Mouse (Mus musculus): ENCODE results near the gene Prkce.
A peak's percentile ranks its signal among the peaks of the same experiment; 100 is the strongest.

Gene Prkce

DNA sequence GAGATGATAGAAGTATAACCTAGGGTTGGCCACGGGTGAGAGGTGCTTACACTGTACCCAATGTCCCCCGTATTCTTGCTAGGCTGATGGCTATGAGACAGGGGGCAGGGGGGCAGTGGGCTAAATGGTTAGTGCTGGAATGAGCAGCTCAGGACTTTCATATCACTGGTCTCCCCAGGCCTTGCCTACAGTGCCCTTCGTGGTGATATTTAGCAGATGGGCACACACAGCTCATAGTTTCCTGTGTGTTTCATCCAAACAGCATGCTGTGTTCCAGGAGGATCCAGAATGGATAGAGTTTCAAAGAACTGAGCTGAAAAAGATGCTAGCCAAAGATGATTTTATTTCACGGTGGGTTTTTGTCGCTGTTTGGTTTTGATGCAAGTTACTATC is 241.0 kb downstream of the Prkce start:
- no peak for DNase-seq (ENCODE audit: low spot score in 2 of 2)

DNA sequence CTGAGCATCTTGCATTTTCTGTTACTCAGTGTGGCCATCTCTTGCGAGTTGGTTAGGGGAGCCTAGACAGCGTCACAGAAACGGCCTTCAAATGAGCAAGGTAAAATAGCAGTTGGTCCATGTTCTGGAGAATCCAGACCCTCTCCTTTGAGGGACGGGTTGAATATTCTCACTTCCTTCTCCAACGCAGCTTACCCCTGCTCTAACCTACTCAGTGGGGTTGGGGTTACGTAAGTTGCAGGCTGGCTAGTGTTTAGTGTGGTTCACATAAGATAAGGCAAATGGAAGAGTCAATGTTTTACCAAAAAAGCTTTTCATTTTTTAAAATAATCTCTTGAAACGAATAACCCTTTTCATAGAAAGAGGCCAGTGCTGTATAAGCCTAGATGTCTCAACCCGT is 241.9 kb downstream of the Prkce start:
- no peak for DNase-seq (ENCODE audit: low spot score in 2 of 2)

DNA sequence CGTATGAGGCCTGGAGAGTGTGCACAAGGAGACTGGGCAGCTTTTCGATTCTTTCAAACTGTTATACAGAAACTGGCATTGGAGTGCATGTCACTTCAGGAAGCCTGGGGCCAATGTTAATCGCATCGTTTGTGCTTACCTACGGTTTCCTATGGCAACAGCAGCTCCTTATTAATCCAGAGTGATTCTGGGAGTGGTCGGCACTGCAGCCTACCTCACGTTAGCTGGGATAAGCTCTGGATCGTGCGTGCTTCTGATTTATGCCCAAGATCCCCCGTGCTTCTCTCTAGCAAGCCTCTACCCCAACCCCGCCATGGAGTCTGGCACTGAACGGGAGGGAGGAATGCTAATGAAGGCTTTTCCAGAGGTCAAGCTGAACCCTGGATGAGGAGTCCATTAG is 242.9 kb downstream of the Prkce start:
- DNase-seq (ENCODE audit: low spot score in 2 of 2) = no peak

DNA sequence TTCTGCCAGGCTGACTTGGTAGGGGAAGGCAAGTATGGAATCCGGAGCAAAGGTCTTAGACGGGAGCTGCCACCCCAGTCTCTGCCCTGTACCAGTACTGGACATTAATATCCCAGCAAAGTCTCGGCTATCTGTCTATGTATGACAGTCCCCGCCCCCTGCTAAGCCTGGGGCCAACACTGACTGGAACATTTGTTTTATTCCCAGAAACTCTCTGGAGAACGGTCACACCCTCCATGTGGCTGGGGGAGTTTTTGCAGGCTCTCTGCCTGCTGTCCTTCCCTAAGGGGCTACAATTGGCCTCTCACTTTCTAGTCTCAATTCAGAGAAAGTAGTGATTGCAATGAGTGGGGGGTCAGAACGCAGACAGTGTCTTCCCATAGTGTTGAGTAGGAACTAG is 244.6 kb downstream of the Prkce start:
- no peak for DNase-seq (ENCODE audit: low spot score in 2 of 2)

DNA sequence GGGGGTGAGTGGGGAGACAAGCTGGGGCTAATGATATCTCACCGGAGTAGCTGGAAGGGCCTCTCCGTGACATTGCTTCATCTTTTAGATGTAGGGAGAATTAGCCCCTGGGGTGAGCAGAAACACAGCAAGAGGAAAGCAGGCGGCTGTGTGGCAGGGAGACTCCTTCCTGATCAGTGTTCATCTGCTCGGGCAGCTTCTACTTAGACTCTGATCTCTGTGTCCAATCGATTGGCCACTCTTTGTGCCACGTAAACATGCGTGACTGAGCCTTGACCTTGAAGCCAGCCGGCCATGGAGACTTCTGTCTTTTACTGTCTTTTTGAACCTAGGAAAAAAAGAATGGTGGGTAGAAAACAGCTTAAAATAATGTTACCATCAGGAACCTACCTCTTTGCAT is 247.0 kb downstream of the Prkce start:
- no peak for DNase-seq (ENCODE audit: low spot score in 2 of 2)

DNA sequence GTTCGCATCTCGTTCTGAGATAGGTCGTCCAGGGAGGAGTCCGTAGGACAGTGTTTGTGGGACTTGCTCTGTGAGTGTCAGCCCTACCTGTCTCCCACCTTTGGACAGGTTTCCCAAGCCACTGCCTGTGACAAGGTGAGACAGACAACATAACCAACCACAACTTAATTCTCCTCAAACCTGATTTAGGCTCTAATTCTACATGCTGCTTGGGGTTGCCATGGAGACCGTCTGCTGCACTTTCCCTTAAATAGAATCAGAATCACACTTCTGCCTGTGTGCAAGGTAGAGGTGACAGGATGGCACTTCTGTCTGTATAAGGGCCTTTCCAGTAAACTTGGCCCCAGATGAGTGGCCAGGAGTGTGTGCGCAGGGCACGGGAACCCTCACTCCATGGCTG is 248.4 kb downstream of the Prkce start:
- DNase-seq (ENCODE audit: low spot score in 2 of 2) = peak; percentile 64 to 83

DNA sequence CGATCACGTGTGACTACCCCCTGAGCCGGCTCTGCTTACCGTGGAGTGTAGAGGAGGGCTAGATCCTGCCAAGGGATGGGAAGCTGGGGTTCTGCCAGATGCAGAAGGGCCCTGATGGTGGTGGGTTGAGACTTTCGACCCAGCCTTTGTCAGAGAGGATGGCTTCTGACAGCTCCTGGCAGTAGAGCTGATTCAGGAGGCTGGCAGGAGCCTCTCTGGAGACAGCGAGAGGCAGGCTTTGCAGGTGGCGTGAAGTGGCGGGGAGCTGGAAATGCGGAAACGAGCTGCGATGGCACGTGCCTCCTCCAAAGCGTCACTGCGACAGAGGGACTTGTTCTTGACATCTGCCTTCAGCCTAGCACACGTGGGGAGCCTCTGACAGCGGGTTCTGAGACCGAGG is 250.7 kb downstream of the Prkce start:
- peak in 1 of 2 experiments; percentile 44 for DNase-seq (ENCODE audit: low spot score in 2 of 2)

DNA sequence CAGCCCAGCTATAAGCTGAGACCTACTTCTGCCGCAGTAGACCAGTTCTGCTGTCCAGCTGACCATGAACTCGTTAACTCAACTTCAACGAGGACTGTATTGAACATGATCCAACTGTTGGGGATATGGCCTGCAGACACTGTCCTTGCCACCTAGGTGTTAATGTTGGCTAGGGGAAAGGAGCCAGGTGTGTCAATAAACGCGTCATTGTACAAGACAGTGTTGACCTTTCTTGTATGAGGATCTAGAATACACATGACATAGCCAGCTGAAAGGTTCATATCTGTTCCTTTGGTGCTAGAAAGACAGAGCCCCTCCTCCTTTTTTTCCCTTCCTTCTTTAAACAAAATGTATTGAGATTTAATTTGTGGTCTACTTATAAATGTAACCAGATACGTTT is 251.6 kb downstream of the Prkce start:
- DNase-seq (ENCODE audit: low spot score in 2 of 2) = no peak

DNA sequence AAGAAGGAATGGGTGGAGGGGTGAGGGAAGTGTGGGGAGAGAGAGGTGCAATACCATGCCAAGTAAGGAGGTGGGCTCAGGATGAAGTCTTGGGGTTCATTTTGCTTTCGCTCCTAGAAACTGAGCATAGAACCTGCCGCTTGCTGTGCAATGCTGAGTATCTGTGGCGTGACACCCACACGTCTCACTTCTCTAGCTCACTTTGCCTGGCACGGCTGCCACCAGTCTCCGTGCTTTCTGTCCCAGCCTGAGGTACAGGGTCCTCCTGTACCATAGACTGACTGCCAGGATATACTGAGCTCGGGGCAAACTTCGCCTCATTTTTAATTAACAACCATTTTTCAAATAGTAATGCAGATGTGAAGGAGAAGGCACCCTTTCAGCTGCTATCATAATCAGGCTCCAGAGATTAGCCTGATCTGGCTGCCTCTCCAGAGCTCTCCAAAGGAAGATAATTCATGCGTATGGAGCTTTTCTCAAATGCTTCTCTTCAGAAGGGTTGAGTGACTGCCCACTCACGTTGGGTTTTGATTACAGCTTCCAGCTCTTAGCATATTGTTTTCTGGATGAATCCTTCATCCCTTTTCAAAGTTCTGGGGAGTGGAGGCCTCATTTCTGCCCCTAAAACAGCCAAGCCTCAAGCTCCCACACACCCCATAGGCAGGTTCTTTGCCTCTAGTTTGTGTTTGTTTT is 253.2 kb downstream of the Prkce start:
- peak in 1 of 2 experiments; percentile 50 for DNase-seq (ENCODE audit: low spot score in 2 of 2)

DNA sequence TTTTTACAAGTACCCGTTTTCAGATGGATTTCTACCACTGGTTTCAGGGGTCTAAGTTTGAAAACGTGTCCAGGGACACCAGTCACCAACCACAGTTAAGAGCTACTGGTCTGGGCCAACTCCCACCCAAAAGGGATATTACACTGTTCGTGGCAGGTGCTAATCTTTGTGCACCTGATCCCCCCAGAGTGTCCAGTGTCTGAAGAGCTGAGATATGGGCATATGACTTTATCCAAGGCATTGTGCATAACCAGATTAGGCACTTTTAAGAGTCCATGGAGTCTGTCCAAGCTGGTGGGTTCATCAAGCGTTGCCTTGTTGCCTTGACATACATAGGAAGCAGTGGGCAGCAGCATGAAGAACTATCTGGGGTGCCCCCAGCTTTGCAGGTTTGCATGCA is 254.4 kb downstream of the Prkce start:
- DNase-seq (ENCODE audit: low spot score in 2 of 2) = no peak

DNA sequence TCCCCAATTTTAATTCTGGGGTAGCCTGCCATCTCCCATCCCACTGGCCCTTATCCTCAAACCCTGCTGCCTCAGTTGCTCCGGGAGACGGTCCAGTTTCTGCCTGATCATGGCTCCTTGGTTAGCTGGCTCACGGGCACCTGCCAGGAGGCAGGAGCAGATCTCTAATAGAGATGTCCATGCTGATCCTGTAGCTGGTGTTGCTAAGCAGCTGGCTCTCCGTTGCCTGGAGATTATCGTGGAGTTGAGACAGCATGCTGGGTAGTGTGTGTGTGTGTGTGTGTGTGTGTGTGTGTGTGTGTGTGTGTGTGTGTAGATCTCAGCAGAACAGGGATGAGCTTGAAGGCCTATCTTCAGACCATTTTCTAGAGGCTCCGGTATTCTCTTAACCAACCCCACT is 262.3 kb downstream of the Prkce start:
- no peak for DNase-seq (ENCODE audit: low spot score in 2 of 2)

DNA sequence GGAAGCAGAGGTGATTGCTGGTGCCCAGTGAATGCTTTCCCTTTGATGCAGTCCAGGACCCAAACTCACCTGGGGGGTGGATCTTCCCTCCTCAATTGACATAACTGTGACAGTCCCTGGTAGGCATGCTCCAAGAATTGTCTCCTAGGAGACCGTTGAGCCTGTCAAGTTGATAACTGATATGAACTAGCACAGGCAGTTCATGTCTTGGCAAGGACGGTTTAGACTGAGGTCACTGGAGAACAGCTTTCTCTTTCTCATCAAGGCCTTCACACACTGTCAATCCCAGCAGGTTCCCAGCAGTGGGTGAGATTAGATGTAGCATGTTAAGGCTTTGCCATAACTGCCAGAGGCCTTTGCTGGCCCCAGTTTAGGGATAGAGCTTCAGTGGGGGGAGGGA is 265.5 kb downstream of the Prkce start:
- DNase-seq (ENCODE audit: low spot score in 2 of 2) = no peak

DNA sequence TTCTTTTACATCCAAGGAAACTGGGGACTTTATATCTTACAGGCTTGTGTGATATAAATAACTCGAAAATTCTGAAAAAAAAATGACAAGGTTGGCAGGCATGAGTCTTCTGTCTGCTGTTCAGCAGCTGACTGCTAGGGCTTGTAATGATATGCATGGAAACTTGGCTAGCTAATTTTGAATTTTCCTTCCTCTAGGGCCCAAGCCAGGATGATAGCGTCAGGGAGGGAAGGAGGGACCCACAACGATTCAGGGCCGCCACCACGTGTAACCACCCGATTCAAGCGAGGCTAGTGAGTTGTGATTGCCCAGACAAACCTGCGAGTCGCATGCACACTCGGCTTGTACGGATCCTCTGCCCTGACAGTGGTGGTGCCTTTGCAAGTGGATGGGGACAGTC is 266.2 kb downstream of the Prkce start:
- DNase-seq (ENCODE audit: low spot score in 2 of 2) = peak in 1 of 2 experiments; percentile 37

DNA sequence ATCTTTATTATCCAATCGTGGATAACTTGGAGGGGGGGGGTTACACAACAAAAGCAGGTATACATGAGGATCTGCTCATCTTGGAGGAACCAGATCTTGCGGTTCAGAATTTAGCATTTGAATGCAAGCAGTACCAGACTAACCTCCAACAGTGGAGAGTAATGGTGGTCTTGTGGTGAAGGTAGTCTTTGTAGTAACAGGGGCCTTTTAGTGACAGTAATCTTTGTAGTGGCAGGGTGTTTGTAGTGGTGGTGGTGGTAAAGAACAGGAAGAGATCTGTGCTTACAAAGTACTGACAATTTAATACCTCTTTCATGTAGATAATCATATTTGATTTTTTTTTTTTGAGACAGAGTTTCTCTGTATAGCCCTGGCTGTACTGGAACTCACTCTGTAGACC is 267.2 kb downstream of the Prkce start:
- DNase-seq (ENCODE audit: low spot score in 2 of 2) = no peak

DNA sequence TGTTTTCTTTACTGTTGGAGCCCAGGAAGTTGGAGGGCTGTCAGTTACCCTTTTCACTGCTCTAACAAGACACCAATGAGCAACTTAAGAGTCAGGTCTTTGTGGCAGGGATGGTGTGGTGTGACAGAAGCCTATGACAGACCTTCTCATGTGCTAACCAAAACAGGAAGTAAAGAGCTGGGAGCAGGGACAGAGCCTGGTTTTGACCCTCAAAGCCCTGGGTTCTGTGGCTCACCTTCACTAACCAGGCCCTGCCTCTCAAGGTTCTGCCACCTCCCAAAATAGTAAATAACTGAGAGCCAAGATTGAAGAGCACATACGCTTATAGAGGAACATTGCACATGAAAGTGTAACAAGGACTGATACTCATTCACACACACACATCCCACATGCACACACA is 268.0 kb downstream of the Prkce start:
- no peak for DNase-seq (ENCODE audit: low spot score in 2 of 2)

DNA sequence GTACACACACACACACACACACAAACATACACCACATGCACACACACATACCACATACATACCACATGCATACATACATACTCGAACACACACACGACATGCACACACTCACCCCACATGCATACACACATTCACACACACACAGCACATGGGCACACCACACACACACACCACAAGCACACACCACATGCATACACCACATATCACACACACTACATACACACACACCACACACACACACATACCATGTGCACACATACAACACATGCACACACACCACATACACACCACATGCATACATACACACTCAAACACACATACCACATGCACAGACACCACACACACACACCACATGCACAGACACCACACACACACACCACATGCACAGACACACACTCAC is 268.4 kb downstream of the Prkce start:
- DNase-seq (ENCODE audit: low spot score in 2 of 2) = no peak

DNA sequence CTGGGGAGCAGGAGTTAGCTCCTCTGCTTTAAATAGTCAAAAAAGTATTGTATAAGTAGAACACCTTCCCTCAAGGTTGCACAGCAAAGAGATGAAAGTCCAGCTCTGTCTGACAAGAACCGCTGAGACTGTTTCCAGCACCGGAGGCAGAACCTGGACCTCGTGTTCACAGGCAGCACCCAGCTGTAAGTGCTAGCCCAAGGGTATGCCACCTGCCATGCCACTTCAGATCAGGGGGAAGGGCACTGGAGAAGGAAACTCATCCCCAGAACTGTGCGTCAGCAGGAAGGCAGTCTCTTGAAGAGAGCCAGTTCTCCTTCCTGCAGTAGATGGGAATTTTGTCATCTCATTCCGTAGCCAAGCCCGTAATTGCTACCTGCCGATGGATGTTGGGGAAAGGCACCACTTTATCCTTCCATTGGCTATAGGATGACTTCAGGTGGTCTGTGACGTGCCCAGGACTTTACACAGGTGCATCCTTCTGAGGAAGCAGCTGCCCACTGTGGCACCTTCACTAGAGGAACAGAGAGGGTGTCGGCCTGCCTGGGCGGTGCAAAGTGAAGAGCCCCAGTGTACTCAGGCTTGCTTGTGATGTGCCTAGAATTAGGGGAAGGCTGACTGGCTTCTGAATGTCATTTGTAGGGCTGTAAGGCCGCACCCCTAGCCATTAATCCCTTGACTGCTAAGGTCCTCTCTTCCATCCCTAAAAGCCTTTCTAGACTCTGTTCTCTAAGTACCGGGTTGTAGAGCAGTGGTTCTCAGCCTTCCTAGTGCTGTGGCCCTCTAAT is 269.2 kb downstream of the Prkce start:
- peak in 1 of 2 experiments; percentile 37 for DNase-seq (ENCODE audit: low spot score in 2 of 2)

DNA sequence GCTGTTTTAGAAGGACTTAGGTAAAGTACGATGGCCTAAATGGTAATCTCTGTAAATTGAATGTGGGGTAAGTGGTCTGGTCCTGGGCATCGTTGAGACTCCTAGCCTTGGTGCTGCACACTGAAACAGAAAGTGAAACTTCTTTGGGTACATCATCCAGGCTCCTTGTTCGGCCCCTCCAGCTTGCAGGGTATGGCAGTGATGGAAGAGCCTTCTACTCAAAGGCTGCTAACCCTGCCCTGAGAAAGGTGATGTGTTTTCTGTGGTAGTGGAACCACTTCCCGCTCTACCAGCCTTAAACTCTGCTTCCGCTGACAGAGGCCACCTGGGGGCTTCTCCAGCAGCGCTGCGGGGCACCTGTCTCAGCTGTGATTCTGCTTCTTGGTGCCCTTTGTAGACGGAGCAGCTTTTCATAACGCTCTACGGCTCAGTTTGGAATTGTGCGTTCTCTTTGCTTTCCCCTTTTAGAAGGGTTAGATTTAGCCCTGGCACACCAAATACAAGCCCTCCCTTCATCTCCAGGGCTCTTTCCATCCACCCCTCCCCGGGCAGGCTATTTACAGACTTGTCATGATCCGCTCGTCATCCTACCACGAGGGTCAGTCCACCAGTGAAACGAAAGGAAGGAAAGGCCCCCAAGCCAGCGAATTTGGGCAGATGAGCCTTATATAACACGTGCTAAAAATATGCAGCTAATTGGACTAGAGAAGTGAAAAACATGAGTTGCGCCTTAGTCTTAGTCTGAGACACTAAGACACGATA is 270.1 kb downstream of the Prkce start:
- DNase-seq (ENCODE audit: low spot score in 2 of 2) = peak; percentile 71 to 75

DNA sequence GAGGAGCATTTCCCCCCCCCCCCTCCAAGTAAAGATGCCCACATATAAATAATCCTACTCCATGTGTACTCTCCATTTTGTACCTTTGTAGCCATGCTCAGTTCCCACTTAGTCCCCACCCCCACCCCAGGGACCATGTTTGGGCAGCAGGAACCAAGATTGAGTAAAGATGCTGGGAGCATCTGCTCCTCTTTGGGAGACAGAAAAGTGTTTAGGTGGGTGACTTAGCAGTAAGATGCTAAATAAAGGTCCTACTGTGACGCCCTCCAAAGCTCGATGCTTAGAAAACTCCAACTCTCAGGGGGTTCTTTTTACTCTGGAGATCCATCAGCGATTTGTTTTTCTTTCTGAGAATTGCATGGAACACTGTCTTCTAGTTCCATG is 270.7 kb downstream of the Prkce start:
- DNase-seq (ENCODE audit: low spot score in 2 of 2) = no peak

DNA sequence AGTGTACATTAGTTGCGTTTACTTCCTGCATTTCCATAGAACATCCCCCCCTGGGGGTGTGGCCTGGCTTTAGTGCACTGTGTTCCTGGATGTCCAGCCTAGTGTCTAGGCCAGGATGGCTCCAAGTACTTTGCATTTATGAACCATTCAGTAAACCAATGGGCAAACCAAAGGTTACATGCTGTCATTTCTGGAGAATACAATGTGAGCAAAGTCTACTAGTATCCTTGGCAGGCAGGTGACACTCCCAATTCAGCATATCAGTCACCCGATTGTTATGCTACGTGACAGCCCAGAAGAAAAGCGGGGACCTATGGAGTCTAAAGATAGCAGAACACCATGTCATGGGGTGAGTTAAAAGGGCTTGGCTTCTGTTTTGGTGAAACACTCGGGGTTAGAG is 271.2 kb downstream of the Prkce start:
- no peak for DNase-seq (ENCODE audit: low spot score in 2 of 2)

DNA sequence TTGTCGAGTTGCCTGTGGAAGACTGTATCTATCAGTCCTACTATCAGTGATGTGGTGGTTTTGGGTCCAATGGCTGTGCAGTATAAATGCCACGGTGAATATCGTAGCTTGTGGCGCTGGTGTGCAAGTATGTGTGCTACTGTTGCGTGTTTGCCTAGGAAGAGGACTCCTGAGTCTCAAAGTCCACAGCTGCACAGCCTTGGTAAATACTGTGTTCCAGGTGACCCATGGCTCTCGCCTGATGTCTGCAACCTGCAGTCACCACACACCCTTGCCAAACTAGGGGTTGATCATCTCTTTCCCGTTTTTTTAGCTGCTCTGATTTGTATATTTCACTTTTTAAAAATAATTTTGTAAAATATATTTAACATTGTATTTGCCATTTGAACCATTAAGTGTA is 273.5 kb downstream of the Prkce start:
- DNase-seq (ENCODE audit: low spot score in 2 of 2) = no peak

DNA sequence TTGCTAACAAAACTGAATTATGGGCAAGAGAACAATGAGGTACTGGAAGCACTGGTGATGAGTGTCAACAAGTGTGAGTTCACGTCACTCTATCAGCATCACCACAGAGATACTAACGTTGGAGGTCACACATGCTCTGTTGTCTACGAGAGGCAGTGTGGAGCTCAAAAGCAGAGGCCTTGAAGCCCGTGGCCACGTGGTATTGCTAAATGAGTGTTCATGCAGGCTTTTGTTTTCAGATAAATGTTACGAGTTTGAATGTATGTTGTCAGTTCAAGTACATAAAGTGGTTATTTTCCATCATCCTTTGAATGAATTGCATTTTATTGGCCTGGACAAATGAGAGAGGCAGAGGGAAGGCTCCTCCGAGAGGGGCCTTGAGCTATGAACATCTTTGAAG is 276.3 kb downstream of the Prkce start:
- no peak for DNase-seq (ENCODE audit: low spot score in 2 of 2)
